Mouse (Mus musculus): ENCODE results near the gene Ripply3. TPM values are rescaled to one million over a fixed set of nuclear protein-coding genes. Genes with fewer than 3 reads are reported as not detected.

Gene Ripply3
- polyA plus RNA-seq, 1 experiment: not detected

DNA sequence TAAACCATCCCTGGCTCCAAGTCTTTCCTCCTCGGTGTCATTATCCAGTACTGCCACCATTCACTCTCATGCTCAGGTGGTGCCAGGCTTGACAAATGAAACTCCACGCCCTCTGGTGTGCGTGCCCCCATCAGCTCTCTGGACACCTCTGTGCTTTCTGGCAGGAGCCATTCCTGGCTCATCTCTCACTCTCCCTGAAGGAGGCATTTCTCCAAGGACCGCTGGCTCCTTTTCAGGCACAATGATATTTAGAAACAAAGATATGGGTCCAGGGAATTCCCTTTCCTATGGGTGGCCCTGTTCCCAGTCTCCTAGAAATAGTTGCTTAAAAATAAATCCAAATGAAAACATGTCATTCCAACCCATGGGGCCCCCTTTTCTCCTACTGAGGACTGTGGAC lies 19.2 kb upstream of the Ripply3 start:
- no peak for TF ChIP-seq GATA1 (IDR thresholded peaks at IDR 0.05; ENCODE audit: low read length)

DNA sequence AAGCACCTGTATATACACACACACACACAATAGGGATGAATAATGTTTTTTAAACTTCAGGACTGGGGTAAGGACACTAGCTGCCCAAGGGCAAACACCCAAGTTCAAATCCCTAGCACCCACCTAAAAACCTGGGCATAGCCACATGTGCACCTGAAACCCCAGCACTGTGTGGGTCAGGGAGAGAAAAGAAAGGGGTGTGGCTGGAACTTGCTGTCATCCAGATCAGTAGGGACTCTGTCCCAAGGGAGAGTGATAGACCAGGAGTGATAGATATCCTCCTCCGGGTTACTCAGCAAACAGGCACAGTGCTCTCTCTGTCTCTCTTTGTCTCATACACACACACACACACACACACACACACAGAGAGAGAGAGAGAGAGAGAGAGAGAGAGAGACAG lies 16.8 kb upstream of the Ripply3 start:
- no peak for TF ChIP-seq GATA1 (IDR thresholded peaks at IDR 0.05; ENCODE audit: low read length)

DNA sequence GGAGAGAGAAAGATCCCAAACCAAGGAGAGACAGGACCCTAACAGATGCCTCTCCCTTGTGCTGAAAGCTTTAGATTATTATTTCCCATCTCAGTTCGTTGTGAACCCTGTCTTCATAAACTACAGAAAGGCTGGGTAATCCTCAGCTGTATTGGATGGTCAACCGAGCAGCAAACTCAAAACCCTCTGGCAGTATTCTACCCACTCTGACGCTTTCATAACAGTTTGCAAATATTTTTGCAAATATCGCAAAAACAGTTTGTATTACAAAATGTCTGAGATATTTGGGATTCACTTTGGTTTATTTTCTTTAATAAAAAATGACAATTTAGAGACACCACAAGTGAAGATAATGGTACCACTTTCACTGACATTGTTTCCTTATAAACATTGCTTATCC lies 16.3 kb upstream of the Ripply3 start:
- no peak for TF ChIP-seq GATA1 (IDR thresholded peaks at IDR 0.05; ENCODE audit: low read length)

DNA sequence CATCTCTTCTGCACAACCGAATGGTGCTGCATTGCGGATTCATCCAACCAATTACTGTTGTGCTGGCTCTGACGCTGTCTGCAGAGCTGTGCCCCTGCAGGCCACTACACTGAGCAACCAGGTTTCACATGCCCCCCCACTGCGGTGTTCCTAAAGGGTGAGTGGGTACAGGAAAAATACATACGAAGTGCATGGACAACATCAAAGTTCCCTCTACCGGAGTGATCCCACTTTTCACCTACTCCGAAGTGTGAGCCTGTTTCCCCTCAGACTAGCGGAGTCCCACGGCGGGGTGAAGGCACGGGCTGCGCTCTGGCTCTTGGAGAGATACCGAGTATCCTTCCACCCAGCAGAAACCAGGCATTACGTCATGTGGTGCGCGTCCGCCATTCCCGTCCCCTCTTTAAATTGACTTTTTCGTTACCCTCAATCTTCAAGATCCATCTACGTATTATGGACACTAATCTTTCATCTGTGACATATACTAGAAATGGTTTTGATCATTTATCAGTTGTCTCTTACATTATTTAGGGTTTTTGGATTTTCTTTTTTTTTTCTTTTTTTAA lies 15.5 kb upstream of the Ripply3 start:
- TF ChIP-seq GATA1 (IDR thresholded peaks at IDR 0.05; ENCODE audit: low read length): no peak

- no peak for TF ChIP-seq GATA1 (IDR thresholded peaks at IDR 0.05; ENCODE audit: low read length)
These were observed 14.8 kb upstream of the Ripply3 start, which contains the start of gene Hlcs for GRCm38 (mm10) chr16:94313229-94314030. TSS of gene Hlcs (minus strand) at chr16:94313571.

DNA sequence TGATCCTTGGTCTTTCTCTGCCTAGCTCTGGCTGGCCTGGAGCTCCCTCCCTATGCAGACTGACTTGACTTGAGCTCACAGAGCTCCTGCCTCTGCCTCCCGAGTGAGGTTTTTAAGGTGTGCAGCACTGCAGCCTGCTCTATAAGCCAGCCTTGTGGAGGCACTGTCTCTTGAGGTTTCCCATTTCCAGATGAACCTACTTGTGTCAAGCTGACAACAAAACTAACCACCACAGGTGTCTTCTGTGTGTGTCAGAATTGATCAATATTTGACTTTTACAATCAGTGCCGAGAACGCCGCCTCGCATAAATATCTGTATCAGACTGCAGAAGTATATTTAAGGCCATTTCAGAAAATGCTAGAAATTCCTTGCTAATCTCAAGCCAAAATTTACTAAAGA lies 13.6 kb upstream of the Ripply3 start:
- TF ChIP-seq GATA1 (IDR thresholded peaks at IDR 0.05; ENCODE audit: low read length): no peak

DNA sequence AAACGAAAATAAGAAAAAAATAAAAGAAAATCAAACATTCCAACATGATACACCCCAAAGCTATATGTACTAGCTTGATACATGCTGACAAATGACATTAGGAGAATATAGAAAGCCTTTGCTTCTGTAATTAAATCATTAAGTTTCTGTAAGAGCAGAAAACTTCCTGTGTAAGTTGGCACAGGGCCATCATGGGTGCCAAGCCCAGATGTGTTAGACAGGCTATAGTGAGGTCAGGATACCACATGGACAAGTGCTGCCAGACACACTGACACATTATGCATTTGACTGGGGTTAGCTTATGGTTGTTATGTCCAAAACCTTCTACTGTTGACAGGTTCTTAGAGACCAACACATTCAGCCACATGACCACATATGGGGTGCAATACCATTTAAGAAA lies 13.0 kb upstream of the Ripply3 start:
- TF ChIP-seq GATA1 (IDR thresholded peaks at IDR 0.05; ENCODE audit: low read length): no peak

DNA sequence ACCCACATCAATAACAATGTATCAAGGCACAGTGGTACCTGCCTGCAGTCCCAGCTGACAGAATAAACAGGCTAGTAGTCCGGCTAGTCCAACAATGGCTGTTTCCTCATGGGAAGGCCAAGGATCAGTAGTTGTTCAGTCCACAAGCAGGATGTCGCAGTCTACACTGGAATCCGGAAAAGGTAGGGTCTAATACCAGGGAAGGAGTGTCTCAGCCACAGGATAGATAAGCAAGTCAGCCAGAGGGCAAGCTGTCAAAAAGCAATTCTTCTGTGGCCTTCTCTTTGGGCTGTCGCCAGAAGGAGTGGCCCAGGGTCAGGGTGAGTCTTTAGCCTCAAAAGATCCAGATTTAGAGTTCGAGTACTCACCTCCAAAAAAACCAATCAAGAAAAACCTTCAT lies 10.5 kb upstream of the Ripply3 start:
- no peak for TF ChIP-seq GATA1 (IDR thresholded peaks at IDR 0.05; ENCODE audit: low read length)

- TF ChIP-seq GATA1 (IDR thresholded peaks at IDR 0.05; ENCODE audit: low read length): no peak
These were observed 8.0 kb upstream of the Ripply3 start for GRCm38 (mm10) chr16:94320223-94320622.

GRCm38 (mm10) chr16:94323681-94324080 lies 4.5 kb upstream of the Ripply3 start:
- no peak for TF ChIP-seq GATA1 (IDR thresholded peaks at IDR 0.05; ENCODE audit: low read length)

GRCm38 (mm10) chr16:94326008-94326407 lies 2.2 kb upstream of the Ripply3 start:
- peak; percentile 68 for TF ChIP-seq GATA1 (IDR thresholded peaks at IDR 0.05; ENCODE audit: low read length)

GRCm38 (mm10) chr16:94328881-94329867 lies 954 bp downstream of the Ripply3 start:
- TF ChIP-seq GATA1 (IDR thresholded peaks at IDR 0.05; ENCODE audit: low read length): no peak

- no peak for TF ChIP-seq GATA1 (IDR thresholded peaks at IDR 0.05; ENCODE audit: low read length)
These were observed 2.2 kb downstream of the Ripply3 start for GRCm38 (mm10) chr16:94330429-94330828.

- no peak for TF ChIP-seq GATA1 (IDR thresholded peaks at IDR 0.05; ENCODE audit: low read length)
These were observed 3.1 kb downstream of the Ripply3 start for GRCm38 (mm10) chr16:94331233-94331885.

GRCm38 (mm10) chr16:94331886-94332252 lies 3.6 kb downstream of the Ripply3 start:
- no peak for TF ChIP-seq GATA1 (IDR thresholded peaks at IDR 0.05; ENCODE audit: low read length)

Data from G1E-ER4 (cell line).